Mouse (Mus musculus) WW6 (cell line): ENCODE data around the gene Heatr6.
A peak's percentile ranks its signal among the peaks of the same experiment; 100 is the strongest.

Experiments
- DNase-seq: peaks from one replicate; pipeline ENCODE4 v3.0.0-alpha.2; 2013; ENCODE audit warnings: low read depth, low spot score

The Heatr6 gene

DNA sequence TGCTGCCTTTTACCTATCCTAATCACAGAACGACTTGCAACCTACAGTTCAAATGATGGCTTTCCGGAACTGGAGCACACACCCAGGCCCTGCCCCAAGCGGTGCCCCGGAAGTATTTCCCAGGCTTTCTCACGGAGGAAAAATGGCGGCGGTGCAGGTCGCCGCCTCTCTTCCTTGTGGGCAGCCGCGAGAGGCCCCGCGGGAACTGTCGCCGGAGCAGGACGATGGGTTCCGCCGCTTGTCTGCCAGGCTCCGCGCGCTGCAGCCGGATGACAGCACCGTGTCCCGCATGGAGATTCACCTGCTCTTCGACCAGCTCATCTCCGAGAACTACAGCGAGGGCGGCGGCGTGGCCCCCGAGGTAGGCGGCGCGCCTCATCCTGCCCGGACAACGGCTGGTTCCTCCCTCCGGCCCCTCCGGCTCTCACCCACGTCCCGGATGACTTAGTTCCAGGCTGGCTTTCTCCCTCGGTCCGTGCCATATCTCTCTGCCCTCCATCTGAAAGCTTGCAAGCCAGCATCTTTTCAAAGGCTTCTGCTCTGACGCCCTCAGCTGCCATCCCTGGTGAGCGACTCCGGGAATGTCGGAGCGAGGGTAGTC, at the start of gene Heatr6:
Gene Heatr6, plus strand, starts transcription at position 116 of the 601 bp plus-strand sequence.
- peak; percentile 80 for DNase-seq

DNA sequence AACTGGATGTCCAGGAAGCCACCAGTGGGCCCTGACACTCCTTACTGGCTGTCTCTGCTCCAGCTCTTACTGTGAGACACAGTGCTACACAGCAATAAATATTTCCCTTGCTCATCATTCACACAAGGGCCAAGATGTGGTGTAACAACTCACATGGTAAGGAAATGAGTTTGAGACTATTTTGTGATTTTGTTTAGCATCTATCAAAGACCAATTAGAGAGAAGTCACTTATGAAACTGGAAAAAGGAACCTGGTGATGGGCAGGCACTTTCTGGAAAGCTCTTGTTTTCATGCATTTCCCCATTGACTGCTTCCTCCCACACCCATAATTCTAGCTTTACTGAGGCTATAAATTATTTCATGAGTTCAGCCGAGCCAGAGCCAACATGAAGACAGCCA, 49.8 kb upstream of the Heatr6 start, which contains the start of gene Wfdc17:
Gene Wfdc17, plus strand, starts transcription at position 287 of the 400 bp plus-strand sequence.
- no peak for DNase-seq

GRCm38 (mm10) chr11:83708715-83709114, 44.8 kb upstream of the Heatr6 start, which contains the start of gene Wfdc18:
Gene Wfdc18 (plus strand): TSS chr11:83709015.
- no peak for DNase-seq

GRCm38 (mm10) chr11:83709683-83710082, 43.8 kb upstream of the Heatr6 start:
- no peak for DNase-seq

- no peak for DNase-seq
These were observed 40.8 kb upstream of the Heatr6 start for GRCm38 (mm10) chr11:83712671-83713070.

DNA sequence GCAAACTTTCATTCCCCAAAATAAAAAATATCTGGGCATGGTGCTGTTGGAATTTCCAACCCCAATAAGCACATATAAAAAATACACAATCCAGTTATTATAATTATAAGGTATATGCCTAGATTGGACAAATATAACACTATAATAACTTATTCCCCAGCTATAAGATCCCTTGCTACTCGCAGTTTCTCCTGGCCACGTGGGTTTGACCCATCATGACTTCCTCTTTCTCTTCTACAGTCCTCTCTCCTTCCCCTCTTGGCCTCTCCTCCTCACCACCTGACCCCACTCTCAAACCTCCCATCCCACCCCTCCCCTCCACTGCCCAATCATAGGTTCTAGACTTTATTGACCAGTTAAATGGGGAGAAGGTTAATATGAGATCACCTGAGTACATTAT, 39.6 kb upstream of the Heatr6 start:
- DNase-seq: no peak

DNA sequence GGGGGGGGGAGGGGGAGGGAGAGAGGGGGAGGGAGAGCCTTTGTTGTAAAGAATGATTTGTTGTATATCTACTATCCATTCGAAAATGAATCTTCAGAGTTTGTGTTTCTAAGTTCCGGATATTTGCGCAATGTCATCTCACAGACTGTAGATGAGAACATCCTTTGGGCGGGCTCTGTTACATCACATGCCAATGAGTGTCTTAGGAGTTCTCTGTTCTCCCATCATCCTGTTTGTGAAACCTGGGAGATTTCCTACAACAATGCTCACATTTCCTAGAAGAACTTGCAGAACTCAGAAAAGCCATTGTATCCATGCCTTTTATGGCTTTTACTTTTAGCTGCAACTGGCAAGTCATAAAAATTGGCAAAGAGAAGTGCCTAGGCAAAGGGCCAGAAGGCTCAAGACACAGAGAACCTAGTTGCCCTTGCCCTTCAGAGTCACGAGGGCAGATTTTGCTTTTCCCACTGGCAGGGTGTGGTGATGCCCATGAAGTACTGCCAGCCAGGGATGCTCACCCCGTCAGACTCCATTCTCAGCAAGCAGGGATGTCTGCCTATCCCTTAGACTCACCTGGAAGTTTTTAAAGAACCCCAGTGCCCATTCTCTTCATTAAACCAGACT, 36.3 kb upstream of the Heatr6 start:
- DNase-seq: no peak

- no peak for DNase-seq
These were observed 32.7 kb upstream of the Heatr6 start for GRCm38 (mm10) chr11:83720766-83721165.

DNA sequence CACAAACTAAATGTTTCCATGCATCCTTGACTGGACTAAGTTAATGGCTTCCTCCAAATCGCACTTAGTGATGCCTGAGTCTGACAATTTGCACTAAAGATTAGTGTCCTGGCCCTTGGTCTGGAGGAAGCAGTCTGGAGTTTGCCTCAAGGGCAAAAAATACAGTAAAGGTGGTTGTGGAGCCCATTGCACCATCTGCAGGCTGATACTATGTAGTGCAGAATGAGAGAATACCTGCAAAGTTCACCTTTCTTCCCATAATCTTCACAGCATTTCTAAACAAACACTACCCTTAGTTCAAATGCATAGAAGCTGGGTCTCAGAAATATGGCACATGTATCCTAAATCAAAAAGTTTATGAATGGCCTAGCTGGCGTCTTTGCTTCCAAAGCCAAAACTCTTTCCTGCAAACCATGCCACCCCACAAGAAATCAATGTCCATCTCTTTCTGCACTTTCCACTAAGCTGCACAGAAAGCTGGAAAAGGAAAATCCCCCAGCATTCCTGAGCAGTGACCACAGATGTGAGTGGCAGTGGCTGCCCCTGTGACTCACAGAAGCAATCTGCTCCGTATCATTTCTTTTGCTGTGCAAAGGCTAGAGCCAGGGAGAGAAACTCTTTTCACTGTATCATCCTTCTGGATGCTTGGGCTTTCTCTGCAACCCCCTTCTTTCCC, 24.6 kb upstream of the Heatr6 start:
- no peak for DNase-seq

DNA sequence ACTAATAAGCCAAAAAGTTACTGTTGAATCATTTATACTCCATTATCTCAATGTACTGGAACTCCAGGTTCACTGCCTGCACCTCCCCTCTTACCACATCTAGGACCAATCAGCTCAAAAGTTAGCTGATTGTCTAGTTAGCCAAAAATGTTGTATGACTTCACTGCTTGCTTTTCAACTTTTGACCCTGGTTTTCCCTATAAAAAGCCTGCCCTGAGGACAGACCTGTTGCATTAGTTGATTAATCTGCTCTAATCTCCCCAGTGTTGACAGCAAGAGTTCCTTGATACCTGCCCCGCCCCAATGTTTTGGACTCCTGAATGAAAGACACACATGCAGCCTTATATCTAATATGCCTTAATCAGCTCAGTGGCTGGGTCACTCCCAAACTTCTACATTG, 22.4 kb upstream of the Heatr6 start:
- no peak for DNase-seq

DNA sequence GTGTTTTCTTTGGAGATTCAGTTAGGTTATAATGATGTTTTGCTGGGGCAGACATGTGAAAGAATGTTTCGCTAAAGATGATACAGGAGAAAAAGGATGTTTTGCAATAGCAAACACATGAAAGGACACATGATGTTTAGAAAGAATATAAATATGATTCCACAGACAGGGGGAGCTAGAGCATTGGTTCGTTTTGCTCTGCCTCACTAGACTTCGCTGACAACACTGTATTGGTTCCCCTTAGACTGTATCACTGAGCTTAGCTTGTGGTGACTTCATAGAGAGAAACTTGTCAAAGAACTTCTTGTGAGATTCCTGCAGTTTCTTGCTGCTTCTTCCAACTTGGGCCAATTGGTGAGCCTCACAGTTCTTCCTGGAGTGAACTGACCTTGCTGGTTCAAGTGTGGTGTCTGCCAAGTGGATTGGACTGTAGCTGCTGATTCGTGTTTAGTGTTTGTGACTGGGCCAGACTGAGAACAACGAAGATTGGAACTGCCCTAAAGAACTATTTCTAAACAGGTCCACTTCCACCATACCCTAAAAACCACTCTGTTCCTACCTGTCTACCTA, 20.3 kb upstream of the Heatr6 start:
- DNase-seq: no peak

DNA sequence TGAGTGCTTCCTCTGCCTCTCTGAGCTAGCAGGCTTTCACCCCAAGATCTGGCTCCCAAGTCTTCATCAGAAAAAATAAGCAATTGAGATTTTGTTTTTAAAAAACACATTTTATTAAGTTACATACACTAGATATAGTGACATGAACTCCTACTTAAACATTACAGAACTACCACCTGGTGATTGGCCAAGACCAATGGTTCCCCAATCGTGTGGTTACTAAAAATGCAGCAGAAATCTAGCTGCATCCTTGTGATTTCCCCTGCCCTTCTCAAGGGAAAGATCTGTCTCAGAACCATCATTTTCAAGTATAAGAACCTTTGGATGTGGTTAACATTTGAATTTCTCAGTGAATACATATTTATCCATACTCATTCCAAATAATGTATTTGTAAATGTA, 19.3 kb upstream of the Heatr6 start:
- no peak for DNase-seq

DNA sequence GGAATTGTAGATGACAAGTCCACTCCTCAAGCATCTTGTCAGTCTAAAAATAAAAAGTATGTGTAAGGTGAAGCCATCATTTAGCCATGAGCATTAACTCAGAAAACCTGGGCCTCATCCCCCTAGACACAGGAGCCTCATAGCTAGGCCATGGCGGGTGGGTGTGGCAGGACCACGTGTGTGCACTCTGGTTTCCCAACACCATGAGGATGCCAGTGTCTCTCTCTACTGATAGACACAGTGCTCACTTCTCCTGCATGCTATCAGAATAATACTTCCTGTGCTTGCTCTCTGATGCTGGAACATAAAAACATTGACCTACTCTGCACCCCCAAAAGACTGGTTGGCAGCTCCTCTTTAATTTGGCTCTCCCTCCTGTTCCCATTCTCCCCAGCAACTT, 17.6 kb upstream of the Heatr6 start:
- no peak for DNase-seq

DNA sequence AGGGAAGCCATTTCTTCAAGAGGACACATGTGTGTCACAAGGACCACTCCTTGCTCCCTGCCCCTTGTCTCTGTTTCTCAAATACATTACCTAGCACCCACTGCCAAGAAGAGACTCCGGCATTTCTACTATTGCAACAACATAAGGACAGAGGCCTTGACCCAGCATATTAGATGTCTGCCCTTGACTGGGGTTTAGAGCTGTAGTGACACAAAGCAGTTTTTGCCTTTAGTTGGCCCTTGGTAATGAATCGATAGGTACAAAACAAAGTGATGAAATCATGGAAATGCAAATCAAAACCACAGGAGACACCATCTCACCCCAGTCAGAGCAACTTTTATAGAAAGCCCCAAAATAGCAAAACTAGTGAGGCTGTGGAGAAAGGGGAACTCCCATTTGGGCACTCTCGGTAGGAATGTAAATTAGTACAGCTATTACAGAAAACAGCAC, 16.4 kb upstream of the Heatr6 start:
- DNase-seq: no peak

DNA sequence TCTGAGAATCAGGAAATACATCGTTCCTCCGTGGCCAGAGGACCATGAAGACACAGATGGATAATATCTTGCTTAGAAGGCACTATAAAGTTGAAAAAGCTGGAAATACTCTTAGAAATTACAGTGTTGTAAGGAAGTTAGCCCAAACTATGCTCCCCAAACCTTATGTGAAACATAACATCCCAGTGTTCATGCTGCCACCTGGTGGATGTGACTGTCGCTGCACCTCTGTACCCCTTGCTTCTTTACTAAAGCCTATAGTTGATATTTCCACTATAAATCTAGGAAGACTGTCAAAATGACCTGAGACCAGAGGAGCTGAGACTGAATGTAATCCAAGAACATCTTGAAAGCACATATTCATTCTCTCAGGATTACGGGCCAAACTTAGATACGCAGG, 14.3 kb upstream of the Heatr6 start:
- peak; percentile 20 for DNase-seq

DNA sequence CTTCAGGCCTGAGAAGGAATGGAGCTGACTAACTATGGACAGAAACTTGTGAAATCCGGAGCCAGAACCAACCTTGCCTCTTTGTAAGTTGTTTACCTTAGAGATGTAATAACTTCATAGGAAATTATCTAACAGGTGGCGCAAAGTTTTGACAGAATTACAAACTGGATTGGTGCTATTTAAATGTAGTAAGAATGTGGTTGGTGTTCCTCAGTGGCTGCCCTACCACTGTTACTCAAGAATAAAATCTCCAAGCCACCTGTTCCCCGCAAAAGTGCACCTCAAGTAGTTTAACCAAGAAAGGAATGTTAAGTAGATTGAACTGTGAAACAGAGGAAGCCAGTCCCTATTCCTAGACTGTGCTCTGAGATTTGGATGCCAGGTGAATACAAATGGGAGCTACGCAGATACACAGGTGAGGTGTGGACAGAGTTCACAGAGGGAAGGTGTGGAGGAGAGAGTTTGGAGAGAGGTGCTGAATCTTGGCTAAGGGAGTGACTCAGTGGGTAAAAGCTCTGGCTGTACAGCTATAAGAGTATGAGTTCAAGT, 13.0 kb upstream of the Heatr6 start:
- no peak for DNase-seq

GRCm38 (mm10) chr11:83741841-83742240, 11.7 kb upstream of the Heatr6 start:
- no peak for DNase-seq

DNA sequence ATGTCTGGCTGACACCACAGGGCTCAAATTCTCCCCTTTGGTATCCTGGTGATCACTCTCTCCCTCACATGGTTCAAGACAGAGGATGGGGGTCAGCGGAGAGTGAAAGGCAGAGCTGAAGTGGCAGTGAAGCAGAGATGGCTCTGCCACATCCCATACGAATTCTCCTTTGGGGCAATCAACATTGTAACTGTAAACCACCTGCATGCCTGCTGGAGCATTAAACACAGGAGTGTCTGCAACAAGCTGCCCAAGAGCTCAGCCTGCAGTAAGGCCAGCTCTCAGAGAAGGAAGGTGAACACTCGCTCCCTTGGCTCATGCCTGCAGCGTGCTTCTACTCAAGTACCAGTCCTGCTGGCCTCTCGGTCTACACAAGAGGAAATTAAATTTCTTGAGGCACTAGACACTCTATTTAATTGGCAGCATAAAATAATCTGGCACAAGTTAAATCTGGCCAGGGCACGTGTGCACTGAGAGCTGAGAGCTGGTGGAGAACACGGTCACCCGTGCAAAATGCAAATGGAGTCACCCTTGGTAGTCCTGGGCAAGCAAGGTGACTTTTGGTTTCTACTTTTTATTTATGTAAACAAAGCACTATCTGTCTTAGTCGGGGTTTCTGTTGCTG, 10.7 kb upstream of the Heatr6 start:
- no peak for DNase-seq

GRCm38 (mm10) chr11:83743525-83743924, 10.0 kb upstream of the Heatr6 start:
- DNase-seq: no peak

- no peak for DNase-seq
These were observed 7.3 kb upstream of the Heatr6 start for GRCm38 (mm10) chr11:83746152-83746551.

DNA sequence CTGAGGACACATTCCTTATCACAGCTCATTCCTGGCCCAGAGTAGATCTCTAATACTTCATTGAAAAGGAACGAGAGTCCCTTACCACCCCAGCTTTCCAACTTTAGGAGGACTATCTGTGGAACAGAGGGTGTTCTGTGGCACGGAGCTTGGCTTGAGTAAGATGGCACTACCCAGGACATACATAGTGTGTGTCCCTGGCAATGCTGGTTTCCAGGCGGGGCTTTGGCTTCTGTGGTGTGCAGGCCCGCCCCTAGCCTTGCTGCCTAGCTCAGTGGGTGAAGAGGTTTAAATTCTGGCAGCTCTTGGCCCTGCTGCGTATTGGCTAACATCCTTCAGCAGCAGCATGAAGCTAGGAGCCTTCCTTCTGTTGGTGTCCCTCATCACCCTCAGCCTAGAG, 6.8 kb upstream of the Heatr6 start, which contains the start of gene Wfdc21:
Gene Wfdc21, plus strand, starts transcription at position 260 of the 400 bp plus-strand sequence.
- DNase-seq: no peak
